Mouse (Mus musculus): ENCODE data around the gene H2afy2.

DNA sequence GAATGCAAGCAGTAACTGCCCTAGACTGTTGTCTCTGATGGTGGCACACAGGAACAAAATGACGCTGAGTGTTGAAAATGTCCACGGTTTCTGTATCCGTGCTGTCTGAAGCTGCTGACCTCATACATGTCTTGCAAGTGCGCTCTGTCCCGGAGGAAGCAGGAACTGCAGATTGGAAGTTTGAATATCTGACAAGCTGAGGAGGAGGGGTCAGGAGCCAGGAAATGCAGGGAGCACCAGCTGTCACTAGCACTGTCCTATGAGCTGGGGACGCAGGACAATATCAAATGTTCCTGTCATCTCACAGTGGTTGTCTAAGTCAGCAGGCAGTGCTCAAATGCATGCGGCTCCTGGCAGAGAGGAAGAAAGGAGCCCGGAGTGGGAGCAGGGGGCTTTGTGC, 19.3 kb downstream of the H2afy2 start:
- no peak for TF ChIP-seq TBP (conservative IDR thresholded peaks at IDR 0.05; ENCODE audit: low read depth, low read length)
- no peak for TF ChIP-seq POLR2A (IDR thresholded peaks at IDR 0.05; ENCODE audit: low read depth, low read length)
- TF ChIP-seq USF1 (IDR thresholded peaks at IDR 0.05; ENCODE audit: low read depth, low read length), result no peak
- TF ChIP-seq EP300 (IDR thresholded peaks at IDR 0.05; ENCODE audit: low read length), result no peak
- TF ChIP-seq ZC3H11A (IDR thresholded peaks at IDR 0.05; ENCODE audit: low read depth, low read length), result no peak
- TF ChIP-seq POLR2AphosphoS2 (IDR thresholded peaks at IDR 0.05; ENCODE audit: low read depth, low read length), result no peak
- no peak for TF ChIP-seq MAFK (IDR thresholded peaks at IDR 0.05; ENCODE audit: insufficient replicate concordance, low read length)
- no peak for TF ChIP-seq ZMIZ1 (IDR thresholded peaks at IDR 0.05; ENCODE audit: low read depth, low read length)
- TF ChIP-seq CHD2 (IDR thresholded peaks at IDR 0.05; ENCODE audit: low read length), result no peak
- no peak for TF ChIP-seq USF2 (conservative IDR thresholded peaks at IDR 0.05; ENCODE audit: low read depth, low read length)
- TF ChIP-seq CTCF (conservative IDR thresholded peaks at IDR 0.05 in 1 of 2, IDR thresholded peaks at IDR 0.05 in 1 of 2; ENCODE audit: low read depth in 2 of 2, low read length in 2 of 2), result no peak
- TF ChIP-seq RAD21 (IDR thresholded peaks at IDR 0.05; ENCODE audit: low read depth, low read length), result no peak

All from CH12.LX (cell line).